Mouse (Mus musculus) G1E (cell line): Measurements from ENCODE around the gene Gm10799. TPM values are rescaled to one million over a fixed set of nuclear protein-coding genes. Genes with fewer than 3 reads are reported as not detected.
"Not testable (repeated sequence)": the region's sequence is repeated elsewhere in the genome, so short reads cannot be mapped to it uniquely, and the experiment has no call there.

ENCODE experiments used
- ATAC-seq: 2 replicates; pipeline ENCODE4 v1.8.0; 2016; ENCODE audit warnings: mild to moderate bottlenecking; ENCODE audit not compliant: insufficient number of reproducible peaks, poor library complexity, low FRiP score, severe bottlenecking; ENCODE audit errors: extremely low read depth
- DNase-seq: peaks from one replicate; pipeline ENCODE4 v3.0.0; 2012; ENCODE audit warnings: low spot score
- H3K27me3 ChIP-seq: 2 replicates; pipeline ENCODE4 v1.6.1; 2012; ENCODE audit warnings: mild to moderate bottlenecking, low read length, inconsistent platforms; ENCODE audit not compliant: insufficient read depth
- H3K36me3 ChIP-seq: replicated peaks from 2 replicates; pipeline ENCODE3; 2012; ENCODE audit warnings: mild to moderate bottlenecking, inconsistent platforms
- H3K4me1 ChIP-seq: 2 replicates; pipeline ENCODE4 v1.6.1; 2012; ENCODE audit warnings: low read depth, low read length, inconsistent platforms, mixed read lengths; ENCODE audit not compliant: insufficient read depth
- H3K4me3 ChIP-seq: 2 replicates; pipeline ENCODE4 v1.5.1; 2012; ENCODE audit warnings: low read depth, mild to moderate bottlenecking, inconsistent platforms, low read length, moderate library complexity, mixed read lengths
- H3K9me3 ChIP-seq: replicated peaks from 2 replicates; pipeline ENCODE4 v1.6.1; 2012; ENCODE audit warnings: inconsistent platforms
- CTCF ChIP-seq: IDR thresholded peaks from 2 replicates; pipeline ENCODE4 v1.5.1; 2012; ENCODE audit warnings: low read depth, low read length, inconsistent platforms, mixed read lengths
- GATA1 ChIP-seq: IDR thresholded peaks from 2 replicates; pipeline ENCODE4 v1.6.1; 2012; ENCODE audit warnings: borderline replicate concordance, low read length, inconsistent platforms, mixed read lengths
- GATA2 ChIP-seq: IDR thresholded peaks from 2 replicates; pipeline ENCODE4 v1.6.1; 2012; ENCODE audit warnings: low read depth, low read length, inconsistent platforms, borderline replicate concordance
- POLR2AphosphoS5 ChIP-seq: IDR thresholded peaks from 2 replicates; pipeline ENCODE4 v1.6.1; 2012; ENCODE audit warnings: low read depth, low read length, inconsistent platforms; ENCODE audit not compliant: insufficient replicate concordance
- TAL1 ChIP-seq: conservative IDR thresholded peaks from 2 replicates; pipeline ENCODE4 v1.6.1; 2012; ENCODE audit warnings: low read depth, low read length, inconsistent platforms, mixed read lengths
- polyA plus RNA-seq: library from polyadenylated mRNA; stranded (reverse); fragments of >175 nt; gene quantifications from 2 replicates; pipeline ENCODE4 v1.2.3, GENCODE M21; 2012
- total RNA-seq, 2 experiments: library from RNA; stranded (forward) in 1 of 2; stranded (reverse) in 1 of 2; fragments of 200-1000 nt in 1 of 2; fragments of >200 nt in 1 of 2; fragmentation: Nextera tagmentation in 1 of 2; gene quantifications; 2 replicates each; pipeline ENCODE4 v1.2.3; 2014 to 2017

The Gm10799 gene
- total RNA-seq (2014; fragmentation: Nextera tagmentation), result not detected in 2 replicates
- not detected in 2 replicates for total RNA-seq (2017)
- not detected in 2 replicates for polyA plus RNA-seq

DNA sequence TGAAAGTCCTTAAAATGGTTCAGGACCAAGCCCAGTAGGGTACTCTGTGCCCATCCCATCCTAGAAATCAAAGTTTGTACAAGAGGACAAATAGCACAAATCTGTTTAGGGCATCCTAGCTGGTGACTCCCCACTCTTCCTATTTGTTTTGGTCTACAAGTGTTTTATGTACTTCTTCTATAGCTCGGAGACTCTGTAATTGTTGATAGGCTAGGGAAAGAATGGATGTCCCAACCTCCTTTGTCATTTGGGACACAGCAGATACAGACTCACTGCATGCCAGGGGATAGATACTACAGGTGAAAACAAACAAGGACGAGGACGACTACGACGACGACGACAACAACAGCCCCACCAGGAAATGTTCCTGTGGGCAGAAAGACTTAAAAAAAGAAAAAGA lies at the start of gene Gm10799:
Gene Gm10799 (minus strand): TSS at position 101 of the 400 bp plus-strand sequence.
- DNase-seq, H3K9me3 ChIP-seq, H3K27me3 ChIP-seq, ATAC-seq, H3K36me3 ChIP-seq, H3K4me3 ChIP-seq: not testable (repeated sequence)
- peaks cover 14% of the 10 kb centered on the region for H3K4me1 ChIP-seq

- H3K36me3 ChIP-seq, H3K4me3 ChIP-seq, ATAC-seq, H3K27me3 ChIP-seq, DNase-seq, H3K9me3 ChIP-seq: not testable (repeated sequence)
- H3K4me1 ChIP-seq, result peaks cover 26% of the 10 kb centered on the region
These were observed 48.8 kb upstream of the Gm10799 start for GRCm38 (mm10) chr2:104117173-104117572.

GRCm38 (mm10) chr2:104114898-104115297 lies 46.5 kb upstream of the Gm10799 start:
- H3K27me3 ChIP-seq, result no peaks in the 10 kb centered on the region
- H3K4me1 ChIP-seq, result peaks cover 9% of the 10 kb centered on the region
- no peak overlapping the region for H3K4me3 ChIP-seq
- DNase-seq, result no peak
- TF ChIP-seq GATA1 (no peak), GATA2 (no peak), TAL1 (no peak), POLR2AphosphoS5 (no peak), CTCF (no peak)
- ATAC-seq, result no peak
- H3K9me3 ChIP-seq, result no peaks in the 10 kb centered on the region
- H3K36me3 ChIP-seq, result no peaks in the 10 kb centered on the region

- DNase-seq, ATAC-seq, H3K27me3 ChIP-seq, H3K36me3 ChIP-seq, H3K4me3 ChIP-seq, H3K9me3 ChIP-seq: not testable (repeated sequence)
- H3K4me1 ChIP-seq, result peaks cover 15% of the 10 kb centered on the region
These were observed 45.2 kb upstream of the Gm10799 start for GRCm38 (mm10) chr2:104113563-104113962.

DNA sequence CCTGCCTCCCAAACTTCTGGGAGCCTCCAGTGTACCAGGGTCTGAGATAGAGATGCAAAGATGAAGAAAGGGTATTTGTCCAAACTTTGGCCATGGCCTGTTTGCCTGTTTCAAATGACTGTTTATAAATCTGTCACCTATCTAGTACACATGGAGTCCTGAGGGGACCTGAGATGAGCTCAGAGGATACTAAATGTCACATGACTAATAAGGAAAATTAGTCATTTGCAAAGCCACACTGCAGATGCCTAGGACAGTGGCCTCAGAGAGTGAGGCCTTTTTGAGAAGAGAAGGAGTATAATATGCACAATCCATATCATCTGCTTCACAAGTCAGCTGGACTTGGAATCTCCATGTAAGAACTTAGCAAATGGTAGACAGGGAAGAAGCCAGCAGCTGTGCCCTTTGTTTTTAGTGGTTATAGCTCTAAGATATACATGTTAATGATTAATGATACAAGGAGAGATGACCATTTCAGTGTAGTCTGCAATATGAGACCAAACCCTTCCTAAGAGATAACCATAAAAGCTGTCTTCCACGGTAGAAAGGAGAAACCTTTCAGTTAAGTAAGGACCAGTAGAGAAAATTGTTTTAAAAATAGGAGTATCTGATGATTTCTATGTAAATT lies 42.9 kb upstream of the Gm10799 start:
- not testable (repeated sequence) for H3K4me3 ChIP-seq, H3K36me3 ChIP-seq, ATAC-seq, H3K9me3 ChIP-seq, H3K27me3 ChIP-seq, DNase-seq
- H3K4me1 ChIP-seq, result peaks cover 15% of the 10 kb centered on the region

DNA sequence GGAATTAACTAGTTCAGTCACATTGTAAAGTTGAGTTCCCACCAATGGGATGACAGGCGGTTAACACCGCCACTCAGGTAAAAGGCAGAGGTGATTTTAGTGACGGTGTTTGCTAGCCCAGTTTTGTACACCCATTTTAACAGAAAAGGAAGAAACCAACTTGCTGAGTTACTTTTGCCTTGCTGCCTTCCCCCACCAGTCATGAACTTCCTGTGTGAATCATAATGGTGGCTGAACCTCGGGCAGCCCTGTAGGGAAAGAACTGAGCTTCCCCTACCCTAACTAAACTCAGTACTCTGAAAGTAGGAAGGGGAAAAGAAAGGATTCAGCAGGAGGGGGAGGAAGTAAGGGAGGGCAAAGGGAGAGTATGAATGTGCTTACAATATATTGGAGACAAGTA lies 41.7 kb upstream of the Gm10799 start:
- H3K4me3 ChIP-seq, result no peak overlapping the region
- DNase-seq (no peak), ATAC-seq (no peak)
- no peaks in the 10 kb centered on the region for H3K27me3 ChIP-seq
- H3K9me3 ChIP-seq, result no peaks in the 10 kb centered on the region
- H3K4me1 ChIP-seq, result peaks cover 15% of the 10 kb centered on the region
- no peaks in the 10 kb centered on the region for H3K36me3 ChIP-seq
- TF ChIP-seq CTCF, result no peak
- TF ChIP-seq GATA1, result no peak
- TF ChIP-seq GATA2, result no peak
- TF ChIP-seq POLR2AphosphoS5, result no peak
- no peak for TF ChIP-seq TAL1

DNA sequence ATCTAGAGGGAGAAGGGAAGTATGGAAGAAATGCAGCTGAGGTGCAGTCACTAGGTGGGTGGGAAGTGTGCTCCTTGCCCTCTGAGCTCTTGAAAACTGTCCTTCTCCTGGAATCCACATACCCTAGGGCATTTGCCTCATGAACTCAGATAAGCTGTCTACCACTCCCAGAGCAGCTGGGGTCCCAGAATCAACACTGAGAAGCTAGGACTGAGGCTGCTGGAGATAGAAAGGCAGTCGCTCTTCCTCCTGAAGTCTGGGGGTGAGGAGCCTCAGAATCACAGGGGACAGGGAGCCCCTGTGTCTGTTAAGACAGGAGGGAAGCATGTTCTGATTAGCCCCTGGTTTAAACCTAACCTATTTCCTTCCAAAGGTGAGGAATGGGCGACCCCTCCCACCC lies 41.2 kb upstream of the Gm10799 start:
- Histone ChIP-seq H3K9me3 (no peaks in the 10 kb centered on the region), H3K36me3 (no peaks in the 10 kb centered on the region), H3K4me3 (no peak overlapping the region), H3K27me3 (no peaks in the 10 kb centered on the region), H3K4me1 (peaks cover 15% of the 10 kb centered on the region)
- ATAC-seq (no peak), DNase-seq (no peak)
- TF ChIP-seq GATA2, result no peak
- no peak for TF ChIP-seq GATA1
- TF ChIP-seq TAL1, result no peak
- no peak for TF ChIP-seq CTCF
- no peak for TF ChIP-seq POLR2AphosphoS5

DNA sequence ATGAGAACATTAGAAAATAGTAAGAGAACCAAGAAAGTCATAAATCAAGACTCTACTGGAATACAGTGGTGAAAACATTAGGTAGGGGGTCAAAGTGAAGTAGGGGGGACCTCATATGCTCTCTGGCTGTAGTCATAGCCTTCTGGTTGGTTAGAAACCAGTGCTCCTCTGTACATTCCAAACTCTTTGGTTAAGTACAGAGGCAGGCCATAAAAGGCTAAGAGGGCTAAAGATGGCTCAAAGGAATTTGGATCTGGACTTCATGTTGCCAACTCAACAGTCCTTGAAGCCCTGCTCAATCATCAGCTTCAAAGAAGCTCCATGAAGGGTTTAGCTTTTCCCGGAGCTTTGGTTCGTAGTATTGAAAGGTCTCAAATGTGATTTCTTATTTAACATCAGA lies 40.7 kb upstream of the Gm10799 start:
- not testable (repeated sequence) for H3K27me3 ChIP-seq, ATAC-seq, H3K4me3 ChIP-seq, H3K36me3 ChIP-seq, DNase-seq, H3K9me3 ChIP-seq
- peaks cover 17% of the 10 kb centered on the region for H3K4me1 ChIP-seq
